Mouse (Mus musculus) heart, embryonic 13.5 days (tissue): ENCODE results near the gene Lrrc8e. TPM values are rescaled to one million over a fixed set of nuclear protein-coding genes. Genes with fewer than 3 reads are reported as not detected.
"Not testable (repeated sequence)": the region's sequence is repeated elsewhere in the genome, so short reads cannot be mapped to it uniquely, and the experiment has no call there.

ENCODE experiments used
- ATAC-seq: fragments of 200-750 bp; cut with Nextera tagmentation; 2 replicates; pipeline ENCODE4 v1.8.0; 2017; ENCODE audit warnings: moderate TSS enrichment; ENCODE audit not compliant: insufficient number of reproducible peaks, low FRiP score, low TSS enrichment; ENCODE audit errors: extremely low read depth
- H3K27ac ChIP-seq: fragments of 300-500 bp; sonication (generic); replicated peaks from 2 replicates; pipeline ENCODE4 v1.5.1; 2015; ENCODE audit warnings: moderate library complexity, mild to moderate bottlenecking, inconsistent platforms
- H3K27me3 ChIP-seq: fragments of 300-500 bp; sonication (generic); replicated peaks from 2 replicates; pipeline ENCODE4 v1.6.1; 2015; ENCODE audit warnings: mild to moderate bottlenecking, inconsistent platforms
- H3K36me3 ChIP-seq: fragments of 300-500 bp; sonication (generic); 2 replicates; pipeline ENCODE4 v1.6.1; 2015; ENCODE audit warnings: mild to moderate bottlenecking, inconsistent platforms
- H3K4me1 ChIP-seq: fragments of 300-500 bp; sonication (generic); 2 replicates; pipeline ENCODE4 v1.6.1; 2015; ENCODE audit warnings: inconsistent platforms
- H3K4me2 ChIP-seq: fragments of 300-500 bp; sonication (generic); 2 replicates; pipeline ENCODE4 v1.6.1; 2015; ENCODE audit warnings: inconsistent platforms, mild to moderate bottlenecking, moderate library complexity
- H3K4me3 ChIP-seq: fragments of 300-500 bp; sonication (generic); 2 replicates; pipeline ENCODE4 v1.5.1; 2015; ENCODE audit warnings: moderate library complexity, mild to moderate bottlenecking, inconsistent platforms
- H3K9ac ChIP-seq: fragments of 300-500 bp; sonication (generic); 2 replicates; pipeline ENCODE4 v1.6.1; 2015; ENCODE audit warnings: inconsistent platforms, mild to moderate bottlenecking, moderate library complexity
- H3K9me3 ChIP-seq: fragments of 300-500 bp; sonication (generic); 2 replicates; pipeline ENCODE4 v1.6.1; 2016; ENCODE audit warnings: inconsistent platforms
- WGBS: fragments of 180-500 bp; shearing (Covaris S2); methylation state at CpG from one replicate; pipeline ENCODE4 v1.1.7; 2015; ENCODE audit warnings: mixed read lengths; 5-methylcytosine and 5-hydroxymethylcytosine counted together
- polyA plus RNA-seq: library from polyadenylated mRNA; unstranded; fragments of >200 nt; fragmentation: Nextera tagmentation; extraction: Ambion mirVana; gene quantifications from 2 replicates; pipeline ENCODE4 v1.2.1, GENCODE M21; 2015

Gene Lrrc8e
- polyA plus RNA-seq, 1 experiment from 2014 or later, result not detected

DNA sequence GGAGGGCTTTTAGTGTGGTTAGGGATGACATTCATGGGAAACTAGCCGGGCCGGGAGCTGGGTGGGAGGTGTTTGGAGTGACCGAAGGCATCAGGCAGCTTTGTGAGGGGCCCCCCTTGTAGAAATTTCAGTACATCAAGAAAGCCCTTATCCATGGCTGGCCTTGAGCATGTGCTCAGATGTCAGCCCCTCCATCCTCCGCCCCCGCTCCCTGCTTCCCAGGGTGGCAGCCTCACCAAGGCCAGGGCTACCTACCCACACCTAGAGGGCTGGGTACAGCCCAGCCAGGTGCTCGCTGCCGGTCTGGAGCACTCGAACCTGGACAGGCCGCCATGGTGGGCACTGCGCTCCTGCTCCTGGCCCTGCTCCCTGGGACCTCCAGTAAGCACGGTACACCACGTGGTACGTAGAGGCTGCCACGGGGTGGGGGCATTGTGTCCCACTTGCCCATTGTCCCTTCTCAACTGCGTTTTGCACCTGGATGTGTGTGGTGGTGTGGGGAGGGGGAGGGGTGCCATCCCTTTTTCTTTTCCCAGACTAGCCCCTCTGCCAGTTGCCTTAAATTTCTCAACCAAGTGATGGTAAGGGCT lies 21.4 kb downstream of the Lrrc8e start, which contains the start of gene Tgfbr3l:
Gene Tgfbr3l, plus strand, starts transcription at position 264 of the 590 bp plus-strand sequence.
- Histone ChIP-seq H3K9me3 (no peaks in the 10 kb centered on the region), H3K36me3 (peaks cover 64% of the 10 kb centered on the region), H3K27me3 (no peaks in the 10 kb centered on the region), H3K9ac (peak within 1 kb of the TSS; percentile 72), H3K4me3 (peak within 1 kb of the TSS; percentile 32), H3K4me1 (peaks cover 32% of the 10 kb centered on the region), H3K27ac (peak within 1 kb of the TSS; percentile 51), H3K4me2 (peak within 1 kb of the TSS; percentile 64)
- ATAC-seq, result no peak
- 68% methylated on average over 15 of the region's 15 CpGs for WGBS

DNA sequence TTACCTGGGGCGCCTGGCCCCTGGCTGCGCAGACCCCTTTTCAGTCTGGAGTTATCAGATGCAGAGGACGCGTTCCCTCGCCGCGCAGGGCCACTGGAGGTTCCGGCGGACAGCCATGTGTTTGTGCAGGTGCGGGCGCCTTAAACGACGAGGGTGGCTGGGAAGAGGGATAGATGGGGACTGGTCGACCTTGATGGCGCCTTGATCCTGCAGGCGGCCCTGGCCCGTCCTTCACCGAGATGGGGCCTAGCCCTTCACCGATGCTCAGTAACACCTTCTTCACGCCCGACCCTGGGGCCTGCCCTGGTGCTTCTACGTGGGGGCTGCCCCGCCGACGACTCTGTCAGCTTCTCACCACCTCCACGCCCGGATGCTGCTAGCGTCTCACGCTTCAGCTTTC lies 22.6 kb downstream of the Lrrc8e start:
- Histone ChIP-seq H3K27ac (peak overlapping the region; percentile 51), H3K4me3 (peak overlapping the region; percentile 32)
- no peak for ATAC-seq

DNA sequence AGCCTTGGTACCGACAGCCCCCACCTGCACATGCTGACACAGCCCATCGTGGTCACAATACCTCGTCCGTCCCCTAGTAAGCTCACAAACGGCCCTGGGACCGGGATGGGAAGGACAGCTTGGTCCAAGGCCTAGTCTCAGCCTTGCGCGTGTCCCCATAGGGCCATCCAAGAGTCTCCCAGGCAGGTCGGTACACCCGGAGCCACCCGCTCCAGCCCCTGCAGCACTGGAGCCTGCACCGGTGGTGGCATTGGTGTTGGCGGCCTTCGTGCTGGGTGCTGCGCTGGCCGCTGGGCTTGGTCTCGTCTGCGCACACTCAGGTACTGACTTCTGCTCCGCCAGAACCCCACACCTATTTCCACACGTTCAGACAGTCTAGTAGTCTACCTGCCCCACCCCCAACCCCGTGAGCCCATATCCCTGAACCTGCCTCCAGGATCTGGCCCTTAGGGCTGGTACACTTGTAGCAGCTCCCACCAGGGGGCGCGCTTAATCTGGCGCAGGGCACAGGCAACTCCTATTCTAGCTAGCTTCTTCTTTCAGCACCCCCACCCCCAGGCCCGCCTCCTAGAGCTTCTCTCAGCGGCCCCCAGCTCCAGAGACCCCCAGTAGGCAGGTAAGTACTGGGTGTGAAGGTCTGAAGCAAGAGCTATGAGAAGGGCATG lies 23.8 kb downstream of the Lrrc8e start:
- WGBS, result 33% methylated on average over 26 of the region's 26 CpGs
- Histone ChIP-seq H3K4me1 (peaks cover 43% of the 10 kb centered on the region), H3K9ac (peak overlapping the region; percentile 72; the same call in 1 of the 2 replicates), H3K27me3 (no peaks in the 10 kb centered on the region), H3K4me3 (no peak overlapping the region), H3K9me3 (no peaks in the 10 kb centered on the region), H3K27ac (no peak overlapping the region), H3K36me3 (peaks cover 53% of the 10 kb centered on the region), H3K4me2 (peak overlapping the region; percentile 11; the same call in 1 of the 2 replicates)
- ATAC-seq, result no peak

More for the DNA sequence above, 22.6 kb downstream of the Lrrc8e start:
- no peaks in the 10 kb centered on the region for H3K27me3 ChIP-seq
- peaks cover 53% of the 10 kb centered on the region for H3K36me3 ChIP-seq
- WGBS, result 10% methylated on average over 29 of the region's 29 CpGs
- H3K4me1 ChIP-seq, result peaks cover 39% of the 10 kb centered on the region
- H3K9ac ChIP-seq, result peak overlapping the region; percentile 72
- H3K4me2 ChIP-seq, result peak overlapping the region; percentile 64
- H3K9me3 ChIP-seq, result no peaks in the 10 kb centered on the region

DNA sequence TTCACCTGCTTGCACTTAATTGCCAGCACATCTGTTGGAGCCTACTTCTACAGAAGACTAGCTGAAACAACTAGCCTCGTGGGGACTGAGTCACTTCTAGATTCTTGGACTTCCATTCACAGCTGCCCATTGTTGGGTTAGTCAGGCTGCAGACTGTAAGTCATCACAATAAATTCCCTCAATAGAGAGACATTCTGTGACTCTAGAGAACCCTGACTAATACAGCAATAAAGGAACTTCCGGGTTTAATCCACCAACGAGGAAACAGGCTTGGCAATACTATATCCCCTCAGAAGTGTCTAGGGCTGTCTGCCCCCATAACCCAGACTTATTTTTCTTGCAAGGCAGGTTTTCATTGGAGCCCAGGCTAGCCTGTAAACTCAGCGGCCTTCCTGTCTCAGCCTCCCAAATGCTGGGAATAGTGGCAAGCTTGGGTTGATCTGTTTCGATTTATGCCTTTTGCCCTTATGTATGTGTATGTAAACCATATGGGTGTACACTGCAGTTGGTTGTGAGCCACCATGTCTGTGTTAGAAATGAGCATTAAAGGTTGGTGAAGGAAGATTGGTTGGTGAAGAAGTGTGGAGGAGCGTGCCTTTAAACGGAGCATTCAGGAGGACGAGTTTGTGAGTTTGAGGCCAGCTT lies 25.6 kb downstream of the Lrrc8e start:
- WGBS, result 39% methylated on average over 8 of the region's 8 CpGs

DNA sequence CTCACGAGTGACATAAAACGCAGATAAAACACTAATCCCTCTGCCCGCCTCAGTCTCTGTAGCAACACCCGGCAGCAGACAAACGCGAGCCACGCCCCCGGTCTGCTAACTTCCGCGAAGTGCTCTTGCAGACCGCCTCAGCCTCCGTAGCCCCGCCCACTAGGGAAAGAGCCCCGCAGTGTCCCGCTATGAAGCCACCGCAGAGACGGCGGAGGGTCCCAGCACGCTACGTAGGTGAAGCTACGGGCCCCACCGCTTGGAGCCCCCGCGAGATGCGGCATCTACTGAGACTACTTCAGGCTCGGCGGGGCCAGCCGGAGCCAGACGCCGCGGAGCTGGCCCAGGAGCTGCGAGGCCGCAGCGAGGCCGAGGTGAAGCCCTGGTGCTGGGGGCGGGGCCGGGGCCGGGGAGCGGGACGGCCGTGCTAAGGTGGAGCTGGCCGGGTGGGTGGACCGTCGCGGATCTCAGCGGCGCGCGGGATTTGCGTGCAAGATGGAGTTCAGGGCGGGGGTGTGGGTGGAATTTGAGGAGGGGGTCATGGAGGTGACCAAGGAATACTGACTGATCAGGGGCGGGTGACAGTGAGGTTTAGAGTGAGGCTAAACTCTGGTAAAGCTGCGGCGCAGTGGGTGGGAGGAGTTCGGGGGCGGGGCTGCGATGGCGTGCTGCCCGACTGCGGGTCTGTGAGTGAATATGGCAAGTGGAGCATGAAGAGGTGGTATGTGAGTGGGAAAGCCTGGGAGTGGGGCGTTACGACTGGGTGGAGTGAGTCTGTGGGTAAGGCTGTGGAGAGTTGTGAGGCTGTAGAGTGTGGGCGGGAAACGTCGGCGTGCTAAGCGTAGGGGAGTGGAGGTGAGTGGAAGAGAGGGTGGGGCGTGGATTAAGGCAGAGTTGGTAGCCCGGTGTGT lies 26.6 kb downstream of the Lrrc8e start, which contains the start of gene Snapc2:
Gene Snapc2, plus strand, starts transcription at position 147 of the 908 bp plus-strand sequence.
- H3K27ac ChIP-seq, result peak within 1 kb of the TSS; percentile 88
- WGBS, result 1% methylated on average over 69 of the region's 69 CpGs
- H3K27me3 ChIP-seq, result no peaks in the 10 kb centered on the region
- H3K9me3 ChIP-seq, result no peaks in the 10 kb centered on the region
- H3K4me1 ChIP-seq, result peaks cover 59% of the 10 kb centered on the region
- H3K4me3 ChIP-seq, result peak within 1 kb of the TSS; percentile 95
- peak within 1 kb of the TSS; percentile 90 for H3K4me2 ChIP-seq
- ATAC-seq, result peak; percentile 87
- peaks cover 40% of the 10 kb centered on the region for H3K36me3 ChIP-seq
- peak within 1 kb of the TSS; percentile 97 for H3K9ac ChIP-seq

More for the DNA sequence above, 25.6 kb downstream of the Lrrc8e start:
- peak overlapping the region; percentile 88 for H3K27ac ChIP-seq
- no peaks in the 10 kb centered on the region for H3K27me3 ChIP-seq
- H3K4me3 ChIP-seq, result peak overlapping the region; percentile 95
- peak overlapping the region; percentile 90 for H3K4me2 ChIP-seq
- H3K9ac ChIP-seq, result peak overlapping the region; percentile 97
- H3K4me1 ChIP-seq, result peaks cover 50% of the 10 kb centered on the region
- ATAC-seq, result no peak
- H3K9me3 ChIP-seq, result no peaks in the 10 kb centered on the region
- peaks cover 50% of the 10 kb centered on the region for H3K36me3 ChIP-seq

DNA sequence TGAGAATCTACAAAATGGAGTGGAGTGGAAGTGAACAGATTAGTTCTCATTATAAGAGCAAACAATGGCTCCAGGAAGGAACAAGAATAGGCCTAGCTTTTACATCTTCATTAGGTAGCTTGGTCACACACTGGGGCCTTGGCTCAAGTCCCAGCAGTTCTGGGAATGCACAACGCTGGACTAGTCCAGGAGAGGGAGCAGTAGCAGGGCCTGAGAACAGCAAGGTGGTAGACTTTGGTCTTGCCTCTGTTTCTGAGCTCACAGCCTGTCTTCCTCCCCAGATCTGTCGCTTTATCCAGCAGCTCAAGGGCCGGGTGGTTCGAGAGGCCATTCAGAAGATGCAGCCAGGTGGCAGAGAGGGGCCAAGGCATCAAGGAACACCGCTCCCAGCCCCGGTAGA lies 27.4 kb downstream of the Lrrc8e start:
- peak overlapping the region; percentile 97 for H3K9ac ChIP-seq
- WGBS, result 65% methylated on average over 6 of the region's 6 CpGs
- no peaks in the 10 kb centered on the region for H3K9me3 ChIP-seq
- peak overlapping the region; percentile 90 for H3K4me2 ChIP-seq
- no peak for ATAC-seq
- H3K27me3 ChIP-seq, result no peaks in the 10 kb centered on the region
- no peak overlapping the region; the same call in 1 of the 2 replicates for H3K27ac ChIP-seq
- H3K36me3 ChIP-seq, result peaks cover 37% of the 10 kb centered on the region
- H3K4me3 ChIP-seq, result peak overlapping the region; percentile 95
- peaks cover 56% of the 10 kb centered on the region for H3K4me1 ChIP-seq

DNA sequence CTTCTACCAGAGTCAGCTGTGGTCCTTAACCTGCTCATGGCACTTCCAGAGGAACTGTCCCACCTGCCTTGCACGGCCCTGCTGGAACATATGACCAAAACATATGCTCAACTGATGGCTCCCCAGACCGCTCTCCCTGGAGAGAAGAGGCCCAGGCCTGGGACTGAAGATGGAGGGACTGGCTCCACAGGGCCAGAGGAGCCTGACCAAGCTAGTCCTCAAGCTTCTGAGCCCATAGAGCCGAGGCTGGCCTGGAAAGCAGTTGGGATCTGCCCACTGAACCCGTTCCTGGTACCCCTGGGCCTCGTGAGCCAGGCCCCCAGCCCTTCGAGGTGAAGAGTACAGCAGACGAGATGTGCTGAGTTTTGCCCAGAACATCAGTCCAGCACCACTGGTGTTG lies 28.8 kb downstream of the Lrrc8e start:
- not testable (repeated sequence) for ATAC-seq, H3K27me3 ChIP-seq, H3K9ac ChIP-seq, H3K4me2 ChIP-seq, H3K27ac ChIP-seq, H3K4me3 ChIP-seq, H3K9me3 ChIP-seq
- WGBS, result 78% methylated on average over 7 of the region's 7 CpGs
- peaks cover 49% of the 10 kb centered on the region for H3K4me1 ChIP-seq
- peaks cover 37% of the 10 kb centered on the region for H3K36me3 ChIP-seq

DNA sequence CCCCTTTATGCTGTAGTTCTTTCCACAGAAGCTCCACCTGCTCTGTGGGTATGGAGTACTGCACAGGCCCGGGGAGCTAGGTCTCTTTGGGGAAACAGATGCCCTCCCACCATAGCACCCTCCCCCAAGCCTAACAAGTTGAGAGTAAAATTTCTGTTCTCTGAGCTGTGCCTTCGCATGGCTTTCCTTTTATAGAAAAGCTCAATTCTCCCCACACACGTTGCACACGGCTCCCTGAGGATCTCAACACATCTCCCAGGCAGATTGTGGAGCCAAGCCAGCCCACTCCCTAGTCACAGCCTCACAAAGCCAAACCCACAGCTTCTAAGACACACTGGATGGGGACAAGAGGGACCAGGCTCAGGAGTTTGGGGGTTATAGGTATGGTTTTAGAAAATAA lies 30.3 kb downstream of the Lrrc8e start:
- Histone ChIP-seq H3K27ac (no peak overlapping the region), H3K27me3 (no peaks in the 10 kb centered on the region), H3K4me1 (peaks cover 44% of the 10 kb centered on the region), H3K4me2 (no peak overlapping the region), H3K36me3 (peaks cover 52% of the 10 kb centered on the region), H3K9ac (peak overlapping the region; percentile 29; the same call in 1 of the 2 replicates), H3K9me3 (no peaks in the 10 kb centered on the region), H3K4me3 (no peak overlapping the region)
- no peak for ATAC-seq
- WGBS, result 44% methylated on average over 4 of the region's 4 CpGs

DNA sequence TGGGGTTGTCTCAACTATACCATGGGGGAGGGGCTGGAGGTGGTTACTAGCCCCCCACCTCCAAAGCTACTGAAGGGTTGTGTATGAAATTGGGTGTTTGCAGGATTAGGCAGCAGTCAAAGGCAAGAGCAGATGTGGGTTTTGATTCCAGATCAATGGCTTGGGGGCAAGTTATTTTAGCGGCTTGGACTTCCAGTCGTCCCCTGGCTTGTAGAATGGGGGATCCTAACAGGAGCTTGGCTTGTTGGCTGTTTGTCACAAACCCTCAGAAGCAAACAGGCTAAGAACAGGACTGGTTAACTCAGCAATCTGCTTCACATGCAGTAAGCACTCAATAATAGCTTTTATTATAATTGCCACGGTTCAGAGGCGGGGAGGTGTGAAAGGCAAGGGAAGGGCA lies 30.7 kb downstream of the Lrrc8e start:
- no peak for ATAC-seq
- Histone ChIP-seq H3K36me3 (peaks cover 56% of the 10 kb centered on the region), H3K9ac (0 out of 2 replicates have a peak overlapping the region, but pooled peaks have one; percentile 29), H3K4me3 (0 out of 2 replicates have a peak overlapping the region, but pooled peaks have one; percentile 88), H3K4me1 (peaks cover 42% of the 10 kb centered on the region), H3K27ac (no peak overlapping the region), H3K4me2 (no peak overlapping the region), H3K27me3 (no peaks in the 10 kb centered on the region), H3K9me3 (no peaks in the 10 kb centered on the region)
- WGBS, result 87% methylated on average over 4 of the region's 4 CpGs

DNA sequence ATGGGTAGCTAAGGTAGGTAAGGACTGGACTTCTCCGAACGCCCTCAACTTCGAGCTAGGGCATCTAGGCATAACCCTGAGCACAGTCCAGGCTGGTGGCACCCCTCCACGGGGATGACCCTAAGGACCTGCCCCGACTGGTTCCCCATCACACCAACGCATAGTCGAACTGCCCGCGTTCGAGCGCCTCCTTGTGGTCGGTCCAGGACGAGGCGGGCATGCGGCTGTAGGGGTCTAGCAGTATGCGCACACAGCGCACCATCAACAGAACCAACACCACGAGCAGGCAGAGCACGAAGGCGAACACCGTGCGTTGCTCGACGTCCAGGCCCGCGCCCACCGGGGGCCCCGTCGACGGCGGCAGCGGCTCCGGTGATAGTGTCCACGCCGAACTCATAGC lies 31.6 kb downstream of the Lrrc8e start:
- Histone ChIP-seq H3K9me3 (no peaks in the 10 kb centered on the region), H3K27ac (peak overlapping the region; percentile 67), H3K4me3 (peak overlapping the region; percentile 88), H3K4me2 (peak overlapping the region; percentile 95), H3K4me1 (peaks cover 39% of the 10 kb centered on the region), H3K36me3 (peaks cover 65% of the 10 kb centered on the region), H3K9ac (peak overlapping the region; percentile 90), H3K27me3 (no peaks in the 10 kb centered on the region)
- peak; percentile 7; the same call in 1 of the 2 replicates for ATAC-seq
- 3% methylated on average over 35 of the region's 35 CpGs for WGBS
